Mouse (Mus musculus) thymus, postnatal 10 days (tissue): ENCODE data around the gene Gpr37l1.
"Not testable (repeated sequence)": the region's sequence is repeated elsewhere in the genome, so short reads cannot be mapped to it uniquely, and the experiment has no call there.

Experiments
- DNase-seq, 2 experiments: peaks; one replicate each; pipeline ENCODE4 v3.0.0; 2021; ENCODE audit warnings: low spot score in 2 of 2

The Gpr37l1 gene

DNA sequence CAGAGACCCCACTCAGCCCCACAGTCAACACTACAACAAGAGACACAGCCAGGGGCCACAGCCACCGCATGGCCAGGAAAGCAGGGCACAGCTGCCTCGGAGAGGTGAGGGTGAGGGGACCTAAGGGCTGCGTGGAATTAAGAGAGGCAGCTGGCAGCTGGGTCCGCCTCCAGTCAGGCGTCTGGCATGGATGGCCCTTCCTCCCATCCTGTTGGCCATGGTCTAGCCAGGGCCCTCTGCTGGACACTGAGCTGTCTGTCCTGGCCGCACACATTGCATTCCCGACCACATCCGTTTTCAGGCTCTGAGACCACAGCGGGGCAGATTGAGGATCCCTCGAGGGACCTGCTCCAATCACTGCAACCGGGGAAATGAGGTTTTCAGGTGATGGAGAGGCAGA lies at the start of gene Gpr37l1:
Gpr37l1 (minus strand) TSS at position 247 of the 400 bp plus-strand sequence.
- DNase-seq: no peak

DNA sequence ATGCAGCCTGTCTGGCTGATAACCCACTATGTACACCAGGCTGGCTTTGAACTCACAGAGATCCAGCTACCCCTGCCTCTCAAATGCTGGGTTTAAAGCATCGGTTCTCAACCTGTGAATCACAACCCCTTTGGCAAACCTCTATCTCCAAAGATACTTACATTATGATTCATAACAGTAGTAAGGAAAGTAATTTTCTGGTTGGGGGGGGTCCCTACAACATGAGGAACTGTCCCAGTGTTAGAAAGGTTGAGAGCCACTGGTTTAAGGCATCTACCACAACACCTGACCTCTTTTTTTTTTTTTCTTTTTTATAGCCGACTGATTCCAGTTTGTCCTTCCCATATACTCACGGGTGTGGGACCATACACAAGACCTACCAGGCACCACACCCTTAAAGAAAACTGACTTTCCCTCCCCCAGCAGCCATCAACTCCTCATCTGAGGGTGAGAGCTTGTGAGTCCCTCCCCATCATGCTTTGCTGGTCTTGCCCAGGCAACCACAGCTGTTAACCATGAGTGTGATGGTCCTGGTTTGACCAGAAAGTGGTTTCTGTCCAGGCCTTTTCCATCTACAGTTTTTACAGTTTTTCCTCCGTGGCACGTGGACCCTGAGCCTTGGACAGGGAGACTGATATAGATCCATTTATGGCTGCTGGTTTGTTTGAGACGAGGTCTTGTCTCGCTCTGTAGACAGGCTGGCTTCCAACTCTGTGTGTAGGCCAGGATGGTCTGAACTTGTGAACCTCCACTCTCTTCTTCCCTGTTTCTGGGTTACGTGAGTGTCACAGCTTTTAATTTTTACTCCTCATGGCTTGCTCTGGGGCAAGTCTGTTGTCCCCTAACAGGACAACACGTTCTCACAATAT lies 46.5 kb upstream of the Gpr37l1 start:
- DNase-seq: no peak

DNA sequence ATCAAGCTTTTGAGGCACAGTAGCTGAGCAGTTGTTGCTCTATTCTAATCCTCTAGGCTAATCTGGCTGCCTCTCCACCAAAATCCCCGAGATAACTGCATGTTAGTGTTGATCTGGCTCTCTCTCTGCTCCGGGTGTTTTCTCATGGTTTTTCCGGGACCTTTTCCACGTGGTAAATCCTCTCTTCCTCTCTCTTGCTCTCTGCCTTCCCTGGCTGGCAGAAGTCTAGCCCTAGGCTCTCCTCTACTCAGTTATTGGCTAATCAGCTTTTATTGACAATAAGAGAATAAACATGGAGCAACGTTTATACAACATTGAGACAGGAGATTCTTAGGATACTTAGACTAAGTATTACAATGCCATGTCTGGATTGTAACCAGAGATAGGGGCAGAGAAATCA lies 42.9 kb upstream of the Gpr37l1 start:
- DNase-seq: no peak

DNA sequence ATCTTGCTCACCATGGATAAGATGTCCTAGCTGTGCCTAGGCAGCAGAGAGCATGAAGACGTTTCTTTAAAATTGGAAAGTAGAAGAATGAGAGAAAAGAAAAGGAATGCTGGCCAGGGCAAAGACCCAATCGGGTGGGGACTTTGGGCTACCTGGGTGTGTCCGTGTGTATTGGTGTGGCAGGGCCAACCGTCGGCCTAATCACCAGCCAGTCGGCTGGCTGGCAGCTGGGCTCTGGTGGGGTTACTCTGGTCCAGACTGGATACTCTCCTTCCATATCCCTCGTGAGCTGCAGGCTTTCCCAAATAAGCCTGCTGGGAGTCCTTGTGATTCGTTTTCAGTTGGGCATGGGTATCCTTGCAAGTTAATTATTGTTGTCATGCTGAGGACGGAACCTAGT lies 41.2 kb upstream of the Gpr37l1 start:
- DNase-seq: no peak

DNA sequence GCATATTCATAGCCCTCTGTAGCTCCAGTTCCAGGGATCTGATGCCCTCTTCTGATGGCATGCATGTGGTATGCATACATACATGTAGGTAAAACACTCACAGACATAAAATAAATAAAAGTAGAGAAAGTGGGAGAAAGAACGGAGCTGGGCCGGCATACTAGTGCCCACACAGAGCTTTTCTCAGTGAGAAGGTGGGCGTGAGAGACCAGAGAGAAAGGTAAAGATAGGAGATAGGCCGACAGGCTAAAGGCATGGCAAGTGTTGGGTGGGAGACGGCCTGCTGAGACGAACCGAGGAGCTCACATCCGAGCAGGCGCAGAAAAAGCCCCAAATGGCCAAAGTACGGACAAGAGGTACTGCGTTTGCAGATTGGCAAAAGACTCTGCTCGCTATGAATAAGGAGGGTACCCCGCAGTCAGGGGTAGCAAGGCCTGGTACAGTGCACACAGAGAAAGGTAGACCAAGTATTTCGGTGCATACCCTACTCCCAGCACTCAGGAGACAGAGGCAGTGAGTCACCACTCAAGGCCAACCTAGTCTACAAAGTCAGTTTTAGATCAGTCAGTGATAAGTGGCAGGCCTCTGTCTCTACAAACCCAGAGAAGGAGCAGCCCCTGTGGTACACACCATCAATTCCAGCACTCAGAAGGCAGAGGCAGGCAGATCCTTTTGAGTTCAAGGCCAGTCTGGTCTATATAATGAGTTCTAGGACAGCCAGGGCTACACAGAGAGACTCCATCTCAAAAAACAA lies 39.3 kb upstream of the Gpr37l1 start:
- no peak for DNase-seq

DNA sequence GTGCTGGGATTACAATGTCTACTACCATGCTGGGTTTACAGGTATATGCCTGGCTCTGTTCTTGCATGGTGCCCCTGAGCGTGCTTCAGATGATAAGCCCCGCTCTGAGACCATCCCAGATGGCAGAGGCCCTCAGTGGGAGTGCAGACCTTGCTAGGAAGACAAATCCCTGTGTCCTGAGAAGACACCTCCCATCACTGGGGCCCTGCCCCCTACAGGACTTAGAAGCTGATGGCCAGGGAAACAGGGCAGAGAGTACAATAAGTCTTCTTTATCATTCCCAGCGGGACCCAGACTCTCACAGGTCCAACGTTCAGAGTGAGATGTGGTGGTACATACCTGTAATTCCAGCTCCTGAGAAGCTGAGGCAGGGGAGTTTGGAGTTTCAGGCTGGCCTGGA lies 37.8 kb upstream of the Gpr37l1 start:
- DNase-seq: no peak

DNA sequence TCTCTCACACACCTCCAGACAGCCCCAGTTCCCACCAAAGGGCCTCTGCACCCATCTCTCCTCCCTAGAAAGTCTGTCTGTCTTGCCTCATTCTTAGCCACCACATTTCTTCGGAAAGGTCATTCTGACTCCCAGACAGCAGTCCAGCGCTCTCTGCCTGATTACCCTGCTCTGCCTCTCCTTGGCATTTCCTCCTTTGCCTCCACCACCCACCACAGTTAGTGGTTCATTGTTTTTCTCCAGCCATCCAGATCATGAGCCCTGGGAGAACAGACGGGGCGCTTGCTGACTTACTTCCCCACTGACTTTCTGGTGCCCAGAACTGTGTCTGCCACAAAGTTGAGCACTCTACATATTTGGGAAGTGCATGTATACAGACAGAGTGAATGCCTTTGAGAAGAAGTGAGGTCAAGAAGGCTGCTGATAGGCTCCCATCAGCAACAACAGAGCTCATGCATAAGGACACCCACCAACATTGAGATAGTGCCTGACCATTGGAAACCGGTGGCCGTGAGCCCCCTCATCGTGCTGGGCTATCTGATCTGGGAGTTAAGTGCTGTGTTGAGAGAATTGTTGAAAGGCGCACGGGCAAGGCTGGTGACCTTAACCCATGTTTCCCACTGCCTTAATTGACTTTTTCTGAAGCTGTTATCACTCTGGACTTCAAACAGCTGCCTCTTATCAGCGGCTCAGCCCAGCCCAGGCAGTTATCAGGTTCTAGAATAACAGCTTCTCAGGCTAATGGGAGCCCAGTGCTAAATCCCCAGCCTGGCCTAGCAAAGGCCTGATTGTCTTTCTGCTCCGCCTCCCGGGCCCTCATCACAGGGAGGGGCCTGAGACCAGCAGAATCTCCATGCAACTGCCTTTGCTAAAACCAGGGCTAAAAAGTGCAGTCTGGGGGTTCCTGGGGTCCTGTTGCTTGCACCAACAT lies 37.0 kb upstream of the Gpr37l1 start:
- no peak for DNase-seq

DNA sequence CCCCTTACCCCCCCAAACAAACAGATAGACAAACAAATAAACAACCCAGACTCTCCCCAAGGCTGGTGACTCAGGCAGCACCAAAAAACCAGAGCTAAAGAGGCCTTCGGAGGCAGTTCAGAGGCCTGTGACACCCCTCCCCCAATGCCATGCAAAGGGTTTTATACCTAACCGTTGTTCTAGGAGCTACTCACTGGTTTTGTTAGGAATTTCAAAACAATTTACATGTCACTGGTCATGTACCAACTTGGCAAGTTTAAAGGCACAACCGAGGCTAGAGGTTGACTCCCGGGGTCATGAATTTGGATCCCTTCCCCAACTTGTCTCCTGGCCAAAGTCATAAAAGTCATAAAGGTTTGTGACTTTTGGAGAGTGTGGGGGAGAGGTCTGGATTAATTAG lies 32.9 kb upstream of the Gpr37l1 start:
- no peak for DNase-seq

DNA sequence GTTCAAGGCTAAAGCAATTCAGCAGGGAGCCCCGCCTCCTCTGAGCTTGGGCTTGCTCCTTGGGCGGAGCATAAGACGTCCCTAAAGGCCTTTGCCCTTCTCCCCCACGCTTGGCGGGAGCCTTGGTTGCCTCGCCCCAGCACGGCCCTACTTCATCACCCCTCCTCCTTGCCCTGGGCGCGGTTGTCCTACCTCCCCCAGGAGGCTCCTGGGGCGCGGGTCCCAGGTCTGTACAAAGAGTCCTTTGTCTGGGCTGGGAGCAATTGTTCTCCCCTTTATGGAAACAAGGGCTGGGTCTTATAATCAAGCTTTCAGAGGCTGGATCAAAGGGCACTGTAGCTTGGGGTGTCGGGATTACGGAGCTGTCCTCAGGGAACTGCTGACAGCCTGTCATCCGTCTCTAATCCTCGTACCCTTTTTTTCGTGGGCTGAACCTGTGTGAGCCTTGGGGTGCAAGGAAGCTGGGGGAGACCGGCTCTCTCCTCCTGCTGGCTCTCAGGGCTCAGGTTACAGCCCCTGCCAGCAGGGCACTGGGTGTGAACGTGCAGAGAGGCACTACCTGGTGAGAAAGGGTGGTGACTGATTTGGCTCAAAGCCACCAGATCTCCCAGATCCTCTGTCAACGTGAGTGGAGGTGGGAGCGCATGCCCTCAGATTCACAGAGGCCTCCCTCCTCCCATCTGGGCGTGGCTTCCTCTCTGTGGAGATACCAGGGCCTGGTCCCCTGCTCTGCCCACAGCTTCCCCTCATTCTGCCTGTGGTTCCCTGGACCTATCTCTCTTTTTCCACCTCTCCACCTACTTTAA lies 31.7 kb upstream of the Gpr37l1 start:
- no peak for DNase-seq

DNA sequence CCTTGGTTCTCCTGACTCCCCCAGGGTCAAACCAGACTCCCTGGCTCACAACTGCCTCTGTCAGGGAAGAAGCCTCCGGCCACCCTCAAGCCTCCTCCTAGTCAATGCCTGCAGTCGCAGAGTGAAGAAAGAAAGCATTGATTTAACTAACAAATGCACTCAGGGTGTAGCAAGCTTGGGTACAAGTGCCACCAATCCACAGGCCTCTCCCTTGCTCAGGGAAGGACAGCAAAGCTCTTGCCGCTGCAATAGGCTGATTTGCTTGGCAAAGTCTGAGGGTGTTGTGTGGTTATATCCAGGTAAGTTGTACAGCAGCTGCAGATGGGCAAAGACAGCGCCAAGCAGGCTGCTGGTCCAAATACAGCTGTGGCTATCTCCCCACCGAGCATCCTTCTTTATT lies 30.9 kb upstream of the Gpr37l1 start:
- DNase-seq: no peak

DNA sequence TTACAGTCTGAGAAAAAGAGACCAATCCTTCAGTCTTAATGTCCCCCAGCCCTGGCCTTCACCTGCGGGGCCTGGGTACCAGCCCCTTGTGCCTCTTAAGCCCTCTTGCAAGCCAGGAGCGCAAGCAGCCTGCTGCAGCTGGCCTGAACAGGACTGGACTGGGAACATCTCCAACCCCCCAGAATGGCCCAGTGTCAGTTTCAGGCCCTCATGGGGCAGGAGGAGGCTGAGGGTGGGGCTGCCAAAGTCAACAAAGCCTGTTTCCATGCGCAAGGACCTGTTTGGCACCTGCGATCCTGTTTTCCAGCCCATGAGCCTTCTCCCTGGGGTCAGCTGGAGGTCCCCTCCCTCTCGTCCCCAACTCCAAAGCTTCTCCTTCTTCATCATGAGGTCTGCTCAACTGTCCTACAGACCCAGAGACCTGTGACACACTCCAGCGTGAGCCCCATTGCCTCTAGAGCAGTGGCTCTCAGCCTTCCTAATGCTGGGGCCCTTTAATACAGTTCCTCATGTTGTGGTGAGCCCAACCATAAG lies 28.5 kb upstream of the Gpr37l1 start:
- no peak for DNase-seq

DNA sequence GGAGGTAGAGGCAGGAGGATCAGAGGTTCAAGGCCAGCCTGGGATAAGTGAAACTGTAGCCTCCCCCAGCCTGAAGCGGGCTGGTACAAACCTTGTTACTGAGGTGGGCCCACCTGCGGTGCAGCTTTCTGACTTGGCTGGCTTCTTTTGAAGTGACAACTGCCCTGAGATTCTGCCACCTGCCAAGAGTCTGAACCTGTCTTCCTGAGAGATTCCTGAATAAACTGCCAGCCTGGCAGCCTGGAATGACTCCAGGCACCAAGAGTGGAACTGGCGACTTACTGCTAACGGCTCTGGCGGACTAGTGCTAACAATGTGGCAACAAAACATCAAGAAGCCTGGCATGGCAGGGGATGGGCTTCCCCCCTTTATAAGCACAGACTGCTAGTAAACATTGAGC lies 26.9 kb upstream of the Gpr37l1 start:
- DNase-seq: not testable (repeated sequence)

DNA sequence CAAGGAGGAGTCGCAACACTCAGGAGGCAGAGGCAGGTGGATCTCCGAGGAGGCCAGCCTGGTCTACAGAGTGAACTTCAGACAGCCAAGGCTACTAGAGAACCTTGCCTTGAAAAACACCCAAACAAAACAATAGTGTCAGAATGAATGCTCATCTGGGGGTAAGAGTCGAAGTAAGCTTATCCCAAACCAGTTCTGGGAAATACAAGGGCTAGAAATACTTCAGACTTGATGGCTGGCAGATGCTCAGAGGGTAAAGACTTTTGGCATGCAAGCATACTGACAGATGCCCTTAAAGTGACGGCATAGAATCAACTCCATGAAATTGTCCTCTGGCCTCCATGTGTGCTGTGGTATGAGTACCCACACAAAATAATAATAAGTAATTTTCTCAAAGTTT lies 21.7 kb upstream of the Gpr37l1 start:
- DNase-seq: no peak

DNA sequence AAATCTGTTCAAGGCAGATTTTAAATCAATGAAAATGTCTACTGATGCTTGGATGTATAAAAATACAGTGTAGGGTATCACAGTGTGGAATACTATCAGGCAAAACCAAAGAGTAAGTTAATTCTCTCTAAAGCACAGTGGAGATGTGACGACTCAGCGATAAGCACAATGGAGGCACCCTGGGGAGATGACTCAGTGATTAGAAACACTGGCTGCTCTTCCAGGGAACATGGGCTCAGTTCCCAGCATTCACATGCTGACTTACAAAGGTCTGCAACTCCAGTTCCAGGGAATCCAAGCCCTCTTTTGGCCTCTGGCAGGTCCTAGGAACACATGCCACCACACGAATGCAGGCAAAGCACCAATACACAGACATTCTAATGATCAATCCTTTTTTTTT lies 20.7 kb upstream of the Gpr37l1 start:
- no peak for DNase-seq

DNA sequence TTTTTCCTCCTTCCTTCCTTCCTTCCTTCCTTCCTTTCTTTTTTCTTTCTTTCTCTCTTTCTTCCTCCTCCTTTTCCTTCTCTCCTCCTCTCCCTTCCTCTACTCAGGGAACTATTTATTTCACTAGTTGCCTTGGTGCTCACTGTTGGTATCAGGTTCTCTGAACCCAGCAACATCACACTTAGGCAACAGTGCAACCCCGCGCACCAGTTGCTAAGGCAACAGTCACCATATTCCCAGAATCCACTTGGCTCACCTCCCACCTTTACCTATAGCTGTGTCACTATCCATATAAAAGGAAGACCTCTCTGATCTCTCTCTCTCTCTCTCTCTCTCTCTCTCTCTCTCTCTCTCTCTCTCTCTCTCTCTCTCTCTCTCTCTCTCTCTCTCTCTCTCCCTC lies 19.5 kb upstream of the Gpr37l1 start:
- not testable (repeated sequence) for DNase-seq

DNA sequence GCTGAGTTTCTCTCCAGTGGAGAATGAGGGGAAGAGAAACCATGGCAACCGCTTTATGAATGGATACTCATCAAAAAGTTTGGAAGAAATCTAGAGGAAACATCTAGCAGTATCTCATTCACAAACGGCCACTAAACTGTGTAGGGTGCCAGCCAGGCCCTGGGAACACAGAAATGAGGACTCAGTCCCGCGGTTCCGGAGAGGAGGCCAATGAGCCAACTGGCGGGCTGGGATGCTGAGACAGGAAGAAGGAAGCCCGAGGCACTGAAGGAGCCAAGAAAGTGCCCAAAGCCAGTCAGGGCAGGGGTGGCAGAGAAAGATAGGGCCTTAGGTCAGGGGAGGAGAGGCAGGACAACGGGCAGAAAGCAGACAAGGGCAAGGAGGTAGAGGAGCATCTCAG lies 18.9 kb upstream of the Gpr37l1 start:
- no peak for DNase-seq

DNA sequence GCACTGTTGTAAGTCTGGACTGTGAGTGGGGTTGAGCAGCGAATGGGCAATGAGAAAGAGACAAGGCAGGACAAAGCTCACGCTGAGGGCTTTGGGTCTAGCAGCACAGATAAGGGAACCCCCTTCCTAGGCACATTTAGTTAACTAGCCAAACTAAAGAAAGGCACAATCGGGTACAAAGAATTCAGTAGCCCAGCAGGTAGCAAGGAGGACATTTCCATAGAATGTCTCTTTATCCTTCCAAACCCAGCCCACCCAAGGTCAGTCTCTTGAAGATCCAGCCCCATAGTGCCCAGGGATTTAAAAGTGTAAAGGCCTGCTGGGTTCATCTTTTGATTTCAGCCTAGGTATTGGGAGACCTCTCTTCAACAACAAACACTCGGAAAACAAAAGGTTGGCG lies 18.5 kb upstream of the Gpr37l1 start:
- DNase-seq: no peak

DNA sequence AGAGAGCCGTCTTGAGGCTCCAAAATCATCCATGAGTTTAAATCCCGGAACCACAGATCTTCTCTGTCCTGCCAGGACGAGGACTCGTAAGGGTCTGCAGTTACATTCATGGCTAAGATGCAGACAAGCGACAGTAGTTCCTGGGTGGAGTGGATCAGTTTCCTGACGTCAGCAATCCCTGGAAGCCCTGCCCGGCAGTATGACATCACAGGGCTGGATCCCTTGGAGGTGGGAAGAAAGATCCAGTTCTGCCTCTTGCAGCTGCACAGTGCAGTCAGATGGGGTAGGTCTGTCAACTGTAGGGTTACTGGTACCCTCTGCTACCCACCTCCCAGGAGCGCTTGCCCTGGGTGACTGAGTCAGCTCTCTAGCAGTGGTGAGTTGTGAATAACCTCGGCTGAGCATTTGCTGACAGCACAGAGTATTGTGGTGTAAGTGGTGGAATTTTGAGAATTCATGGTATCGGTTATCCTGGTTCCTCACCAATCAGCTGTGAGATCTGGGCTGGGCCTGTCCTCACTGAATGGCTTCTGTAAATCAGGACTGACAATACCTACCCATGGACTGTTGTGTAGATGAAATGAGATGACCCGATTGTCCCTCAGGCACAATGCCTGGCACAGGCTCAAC lies 16.6 kb upstream of the Gpr37l1 start:
- no peak for DNase-seq

DNA sequence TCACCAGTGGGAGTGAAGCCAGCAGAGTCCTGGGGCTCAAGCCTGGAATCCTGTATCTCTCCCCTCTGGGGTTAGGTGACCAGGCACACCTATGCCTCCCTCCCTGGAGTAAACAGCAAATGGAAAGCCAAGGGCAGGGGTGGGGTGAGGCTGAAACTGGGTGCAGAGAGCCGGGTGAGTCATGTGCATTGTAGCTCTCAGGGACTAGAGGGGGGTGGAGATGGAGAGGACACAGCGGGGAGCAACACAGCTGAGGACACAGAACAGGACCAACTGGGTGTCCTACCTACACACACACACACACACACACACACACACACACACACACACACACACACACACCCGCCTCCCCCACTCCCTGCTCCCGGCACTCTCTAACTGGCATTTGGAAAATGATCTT lies 16.0 kb upstream of the Gpr37l1 start:
- no peak for DNase-seq

DNA sequence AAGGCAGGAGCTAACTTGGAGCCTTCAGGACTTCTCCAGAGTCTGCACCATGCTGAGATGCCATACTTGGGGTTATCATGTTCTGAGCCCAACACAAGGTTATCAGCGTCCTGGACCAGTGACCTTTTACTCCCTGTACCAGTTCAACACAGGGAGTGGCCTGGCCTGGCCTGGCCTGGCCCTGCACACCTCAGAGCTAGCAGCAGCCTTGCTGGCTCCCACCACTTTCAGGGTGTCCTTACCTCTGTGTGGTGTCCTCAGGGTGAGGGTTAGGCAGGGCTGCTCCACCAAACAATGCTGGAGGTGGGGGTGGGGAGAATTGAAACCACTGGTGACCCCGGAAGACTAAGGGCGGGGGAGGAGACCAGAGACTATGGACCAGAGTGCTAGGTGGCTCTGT lies 15.5 kb upstream of the Gpr37l1 start:
- DNase-seq: no peak
